26 mouse cellular contexts compared by ENCODE assay signal in the genomic region with DNA sequence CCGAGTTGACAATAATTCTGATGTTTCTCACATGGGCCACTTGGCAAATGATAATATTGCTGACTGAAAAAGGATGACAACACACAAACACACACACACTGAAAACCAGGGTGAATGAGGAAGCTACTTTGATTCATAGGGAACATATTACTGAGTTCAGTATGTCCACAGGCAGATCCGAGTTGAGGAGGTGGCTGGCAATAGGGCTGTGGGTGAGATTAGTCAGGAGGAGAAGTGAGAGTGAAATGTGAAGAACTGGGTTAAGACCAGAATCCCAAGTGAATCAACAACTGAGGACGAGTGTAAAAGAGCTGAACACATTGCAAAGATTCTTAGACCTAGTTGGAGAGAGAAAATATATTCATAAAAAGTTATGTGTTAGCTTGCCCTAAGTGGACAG.
"Had no signal": no experiment of that assay in that cellular context is flagged by ENCODE, and none has a peak within 500 bp of the region (broad histone marks: within the 10 kb centered on the region; RNA-seq: fewer than 3 reads in every experiment).

No protein-coding gene starts in this region.

- ATAC-seq: hindbrain, postnatal 0 days; intestine, embryonic 16.5 days had no signal

- H3K4me1 ChIP-seq: heart, embryonic 15.5 days; hindbrain, embryonic 13.5 days; hindbrain, embryonic 15.5 days; kidney, embryonic 15.5 days; limb, embryonic 13.5 days; limb, embryonic 15.5 days; liver, embryonic 13.5 days; liver, embryonic 15.5 days had no signal

- H3K4me3 ChIP-seq: heart, adult 2 months; heart, embryonic 13.5 days; heart, embryonic 15.5 days; hindbrain, embryonic 13.5 days; hindbrain, embryonic 15.5 days; kidney, embryonic 15.5 days; limb, embryonic 13.5 days; limb, embryonic 15.5 days; liver, embryonic 13.5 days; liver, embryonic 15.5 days had no signal

- DNase-seq: gastrocnemius, postnatal 14 days; gastrocnemius, postnatal 36 days; heart, adult 11 months; heart, adult 2 months; heart, postnatal 14 days; heart, postnatal 36 days; kidney, adult 11 months; kidney, adult 2 months; kidney, adult 9 months; kidney, postnatal 14 days; kidney, postnatal 36 days; layer of hippocampus, adult 9-11 months; layer of hippocampus, postnatal 36 days; left cerebral cortex, postnatal 4 days; liver, embryonic 13.5 days had no signal

- H3K27me3 ChIP-seq: heart, embryonic 13.5 days; heart, embryonic 15.5 days; hindbrain, embryonic 13.5 days; hindbrain, embryonic 15.5 days; kidney, embryonic 15.5 days; limb, embryonic 13.5 days; limb, embryonic 15.5 days; liver, embryonic 13.5 days; liver, embryonic 15.5 days had no signal

- H3K27ac ChIP-seq: heart, adult 2 months; heart, embryonic 13.5 days; heart, embryonic 15.5 days; hindbrain, embryonic 13.5 days; hindbrain, embryonic 15.5 days; hindbrain, postnatal 0 days; kidney, embryonic 15.5 days; kidney, postnatal 0 days; limb, embryonic 13.5 days; limb, embryonic 15.5 days; liver, embryonic 13.5 days; liver, embryonic 15.5 days had no signal

- H3K36me3 ChIP-seq: heart, embryonic 13.5 days; heart, embryonic 15.5 days; hindbrain, embryonic 13.5 days; hindbrain, embryonic 15.5 days; kidney, embryonic 15.5 days; limb, embryonic 13.5 days; limb, embryonic 15.5 days; liver, embryonic 13.5 days; liver, embryonic 15.5 days had no signal
